ENCODE assay signal across 9 mouse cellular contexts in the genomic region with DNA sequence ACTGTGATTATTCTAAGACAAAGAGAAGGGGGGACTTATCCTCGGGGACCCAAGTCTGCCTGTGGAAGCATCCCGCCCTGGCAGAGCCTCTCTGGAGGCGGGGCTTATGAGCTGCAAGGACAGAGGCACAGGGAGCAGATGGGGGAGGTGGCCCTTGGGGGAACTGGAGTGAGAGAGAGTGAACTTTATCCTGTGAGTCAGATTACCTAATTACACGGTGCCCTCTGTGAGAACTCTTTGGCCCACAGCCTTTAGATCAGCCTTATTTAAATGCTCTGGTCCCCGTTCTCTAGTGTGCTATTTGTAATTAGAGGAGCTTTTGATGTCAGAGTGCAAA.
DNase-seq lines count a peak whose midpoint lies in the region; ATAC-seq and TF ChIP-seq lines count a peak whose summit lies in the region.
"Had no signal": no experiment of that assay in that cellular context is flagged by ENCODE, and none has a peak within 500 bp of the region (broad histone marks: within the 10 kb centered on the region; RNA-seq: fewer than 3 reads in every experiment).

No protein-coding gene starts in this region.

- H3K4me1 ChIP-seq in heart, postnatal 0 days (ENCODE audit: control insufficient read depth, insufficient read depth): peaks cover 15% of the 10 kb centered on the region
- peaks cover 5% of the 10 kb centered on the region; the same call in 1 of the 2 replicates for H3K4me1 ChIP-seq in heart, embryonic 11.5 days (ENCODE audit: control insufficient read depth, insufficient read depth, low read length)
- peaks cover 13% of the 10 kb centered on the region for H3K4me1 ChIP-seq in kidney, embryonic 14.5 days (ENCODE audit: control insufficient read depth, insufficient read depth, low read length)
- peaks cover 5% of the 10 kb centered on the region; the same call in 1 of the 2 replicates for H3K4me1 ChIP-seq in neural tube, embryonic 11.5 days (ENCODE audit: control insufficient read depth, insufficient read depth, low read length)

- peak; percentile 49; the same call in 1 of the 2 replicates for ATAC-seq in heart, postnatal 0 days (ENCODE audit: insufficient read depth, low read depth)
- ATAC-seq in heart, embryonic 11.5 days (replicated peaks; ENCODE audit: insufficient number of reproducible peaks, low FRiP score, low TSS enrichment): no peak
- peak; percentile 89 for ATAC-seq in kidney, embryonic 14.5 days (ENCODE audit: low FRiP score, low TSS enrichment)
- ATAC-seq in neural tube, embryonic 11.5 days (ENCODE audit: insufficient read depth, low FRiP score, low TSS enrichment): no peak
- ATAC-seq in megakaryocyte, adult 5-6 weeks (ENCODE audit: poor library complexity, severe bottlenecking): no peak

- no peak overlapping the region for H3K9ac ChIP-seq in heart, postnatal 0 days (replicated peaks; ENCODE audit: low read depth, low read length)
- H3K9ac ChIP-seq in heart, embryonic 11.5 days (ENCODE audit: low read depth, low read length): no peak overlapping the region
- no peak overlapping the region for H3K9ac ChIP-seq in kidney, embryonic 14.5 days (ENCODE audit: low read depth, low read length)
- no peak overlapping the region for H3K9ac ChIP-seq in neural tube, embryonic 11.5 days (ENCODE audit: low read length)

- no peaks in the 10 kb centered on the region for H3K9me3 ChIP-seq in heart, postnatal 0 days (replicated peaks; ENCODE audit: control insufficient read depth, low read length)
- H3K9me3 ChIP-seq in heart, embryonic 11.5 days (replicated peaks; ENCODE audit: control insufficient read depth, low read length): no peaks in the 10 kb centered on the region
- no peaks in the 10 kb centered on the region for H3K9me3 ChIP-seq in kidney, embryonic 14.5 days (ENCODE audit: control insufficient read depth, low read length)
- H3K9me3 ChIP-seq in neural tube, embryonic 11.5 days (ENCODE audit: control insufficient read depth, low read length): no peaks in the 10 kb centered on the region

- TF ChIP-seq CTCF in heart, postnatal 0 days (IDR thresholded peaks at IDR 0.05; ENCODE audit: low read depth): no peak

- WGBS in heart, postnatal 0 days: 10% methylated on average over 5 of the region's 5 CpGs
- WGBS in heart, embryonic 11.5 days (ENCODE audit: insufficient replicate concordance): 6% methylated on average over 5 of the region's 5 CpGs
- WGBS in kidney, embryonic 14.5 days: 5% methylated on average over 5 of the region's 5 CpGs
- 2% methylated on average over 5 of the region's 5 CpGs for WGBS in neural tube, embryonic 11.5 days

- no peak overlapping the region for H3K27ac ChIP-seq in heart, postnatal 0 days (ENCODE audit: low read depth)
- H3K27ac ChIP-seq in heart, embryonic 11.5 days (ENCODE audit: low read depth, low read length): no peak overlapping the region
- no peak overlapping the region for H3K27ac ChIP-seq in kidney, embryonic 14.5 days (ENCODE audit: low read depth, low read length)
- no peak overlapping the region for H3K27ac ChIP-seq in neural tube, embryonic 11.5 days (ENCODE audit: low read depth, low read length)

- no peak for TF ChIP-seq EP300 in heart, postnatal 0 days (IDR thresholded peaks at IDR 0.05; ENCODE audit: low read depth)

- no peak overlapping the region for H3K4me2 ChIP-seq in heart, postnatal 0 days (ENCODE audit: low read depth, low read length)
- H3K4me2 ChIP-seq in heart, embryonic 11.5 days: no peak overlapping the region
- H3K4me2 ChIP-seq in kidney, embryonic 14.5 days (replicated peaks; ENCODE audit: low read depth, low read length): no peak overlapping the region
- no peak overlapping the region for H3K4me2 ChIP-seq in neural tube, embryonic 11.5 days (ENCODE audit: low read depth)

- no peaks in the 10 kb centered on the region for H3K36me3 ChIP-seq in heart, postnatal 0 days (replicated peaks; ENCODE audit: control insufficient read depth, insufficient read depth, low read length)
- no peaks in the 10 kb centered on the region for H3K36me3 ChIP-seq in heart, embryonic 11.5 days (ENCODE audit: control insufficient read depth, insufficient read depth, low read length)
- no peaks in the 10 kb centered on the region for H3K36me3 ChIP-seq in kidney, embryonic 14.5 days (ENCODE audit: control insufficient read depth, insufficient read depth, low read length)
- no peaks in the 10 kb centered on the region for H3K36me3 ChIP-seq in neural tube, embryonic 11.5 days (ENCODE audit: control insufficient read depth, insufficient read depth, low read length)

- H3K27me3 ChIP-seq in heart, postnatal 0 days (ENCODE audit: control insufficient read depth, insufficient read depth, low read length): no peaks in the 10 kb centered on the region
- H3K27me3 ChIP-seq in heart, embryonic 11.5 days (ENCODE audit: control insufficient read depth, insufficient read depth, low read length): no peaks in the 10 kb centered on the region
- H3K27me3 ChIP-seq in kidney, embryonic 14.5 days (ENCODE audit: control insufficient read depth, insufficient read depth, low read length): no peaks in the 10 kb centered on the region; the same call in 1 of the 2 replicates
- H3K27me3 ChIP-seq in neural tube, embryonic 11.5 days (ENCODE audit: control insufficient read depth, insufficient read depth, low read length): no peaks in the 10 kb centered on the region

- DNase-seq in heart, postnatal 0 days (ENCODE audit: low spot score): peak; percentile 44
- peak; percentile 71 to 77 for DNase-seq in adrenal gland, postnatal 36 days
- DNase-seq in neural tube, embryonic 11.5 days (ENCODE audit: low spot score): peak; percentile 20
- no peak for DNase-seq in spleen, postnatal 4 days (ENCODE audit: low spot score in 2 of 2)
- DNase-seq in right cerebral cortex, postnatal 4 days: no peak
- DNase-seq: thymus, postnatal 14 days had no signal

- H3K4me3 ChIP-seq in heart, postnatal 0 days (ENCODE audit: low read depth, low read length): no peak overlapping the region
- H3K4me3 ChIP-seq in heart, embryonic 11.5 days (ENCODE audit: low read depth, low read length): no peak overlapping the region
- H3K4me3 ChIP-seq in kidney, embryonic 14.5 days (ENCODE audit: low read length): no peak overlapping the region
- H3K4me3 ChIP-seq in neural tube, embryonic 11.5 days (ENCODE audit: low read depth, low read length): no peak overlapping the region

Comparison
In these comparisons a context has a peak if more than half of its experiments do, and no peak if none do; other contexts are left out.
1. ATAC-seq: peak in heart, postnatal 0 days (single experiment) and kidney, embryonic 14.5 days (single experiment); none in heart, embryonic 11.5 days (single experiment), neural tube, embryonic 11.5 days (single experiment) and megakaryocyte, adult 5-6 weeks (single experiment).
2. DNase-seq: peak in heart, postnatal 0 days (single experiment), adrenal gland, postnatal 36 days (2 of 2) and neural tube, embryonic 11.5 days (single experiment); none in spleen, postnatal 4 days (0 of 2) and right cerebral cortex, postnatal 4 days (single experiment).